Mouse (Mus musculus): ENCODE measurements around the gene Ncam1. TPM values are rescaled to one million over a fixed set of nuclear protein-coding genes. Genes with fewer than 3 reads are reported as not detected.

Ncam1 gene
- total and polyA plus RNA-seq, 3 experiments = 0.05 to 2.1 TPM; not detected in 1

GRCm38 (mm10) chr9:49570033-49570660 is 228.6 kb downstream of the Ncam1 start:
- no peak for DNase-seq (ENCODE audit: low spot score)

GRCm38 (mm10) chr9:49565846-49566245 is 232.9 kb downstream of the Ncam1 start:
- Histone ChIP-seq H3K4me1 (ENCODE audit: insufficient read depth, low read depth, low read length) (no peaks in the 10 kb centered on the region), H3K9me3 (replicated peaks) (peaks cover 38% of the 10 kb centered on the region), H3K36me3 (replicated peaks) (no peaks in the 10 kb centered on the region), H3K27me3 (ENCODE audit: insufficient read depth, low read length) (no peaks in the 10 kb centered on the region), H3K4me3 (ENCODE audit: low read depth, low read length) (no peak overlapping the region)
- no peak for DNase-seq (ENCODE audit: low spot score)
- no peak for TF ChIP-seq TAL1 (conservative IDR thresholded peaks at IDR 0.05; ENCODE audit: low read depth, low read length)
- no peak for ATAC-seq (ENCODE audit: extremely low read depth, insufficient number of reproducible peaks, low FRiP score, poor library complexity, severe bottlenecking)

More at GRCm38 (mm10) chr9:49570033-49570660, 228.6 kb downstream of the Ncam1 start:
- no peaks in the 10 kb centered on the region for H3K36me3 ChIP-seq (replicated peaks)
- no peaks in the 10 kb centered on the region for H3K4me1 ChIP-seq (ENCODE audit: insufficient read depth, low read depth, low read length)
- no peak for TF ChIP-seq GATA1 (IDR thresholded peaks at IDR 0.05; ENCODE audit: borderline replicate concordance, low read length)
- no peak for TF ChIP-seq CTCF (IDR thresholded peaks at IDR 0.05; ENCODE audit: low read depth, low read length)
- no peak for TF ChIP-seq GATA2 (IDR thresholded peaks at IDR 0.05; ENCODE audit: borderline replicate concordance, low read depth, low read length)
- no peak for TF ChIP-seq TAL1 (conservative IDR thresholded peaks at IDR 0.05; ENCODE audit: low read depth, low read length)
- TF ChIP-seq POLR2AphosphoS5 (IDR thresholded peaks at IDR 0.05; ENCODE audit: insufficient replicate concordance, low read depth, low read length) = no peak
- peaks cover 25% of the 10 kb centered on the region for H3K9me3 ChIP-seq (replicated peaks)
- ATAC-seq (ENCODE audit: extremely low read depth, insufficient number of reproducible peaks, low FRiP score, poor library complexity, severe bottlenecking) = no peak
- no peak overlapping the region for H3K4me3 ChIP-seq (ENCODE audit: low read depth, low read length)
- H3K27me3 ChIP-seq (ENCODE audit: insufficient read depth, low read length) = no peaks in the 10 kb centered on the region

- Histone ChIP-seq H3K36me3 (replicated peaks) (no peaks in the 10 kb centered on the region), H3K9me3 (replicated peaks) (peaks cover 9% of the 10 kb centered on the region), H3K27me3 (ENCODE audit: insufficient read depth, low read length) (no peaks in the 10 kb centered on the region), H3K4me3 (ENCODE audit: low read depth, low read length) (no peak overlapping the region), H3K4me1 (ENCODE audit: insufficient read depth, low read depth, low read length) (no peaks in the 10 kb centered on the region)
- DNase-seq (ENCODE audit: low spot score) (no peak), ATAC-seq (ENCODE audit: extremely low read depth, insufficient number of reproducible peaks, low FRiP score, poor library complexity, severe bottlenecking) (no peak)
- TF ChIP-seq GATA2 (IDR thresholded peaks at IDR 0.05; ENCODE audit: borderline replicate concordance, low read depth, low read length) = no peak
- TF ChIP-seq CTCF (IDR thresholded peaks at IDR 0.05; ENCODE audit: low read depth, low read length) = no peak
- TF ChIP-seq GATA1 (IDR thresholded peaks at IDR 0.05; ENCODE audit: borderline replicate concordance, low read length) = no peak
- no peak for TF ChIP-seq POLR2AphosphoS5 (IDR thresholded peaks at IDR 0.05; ENCODE audit: insufficient replicate concordance, low read depth, low read length)
- TF ChIP-seq TAL1 (conservative IDR thresholded peaks at IDR 0.05; ENCODE audit: low read depth, low read length) = no peak
Measured at GRCm38 (mm10) chr9:49558941-49559340, 239.8 kb downstream of the Ncam1 start.

- no peak overlapping the region for H3K4me3 ChIP-seq (ENCODE audit: low read depth, low read length)
- no peaks in the 10 kb centered on the region for H3K4me1 ChIP-seq (ENCODE audit: insufficient read depth, low read depth, low read length)
- H3K9me3 ChIP-seq (replicated peaks) = peaks cover 4% of the 10 kb centered on the region
- H3K27me3 ChIP-seq (ENCODE audit: insufficient read depth, low read length) = no peaks in the 10 kb centered on the region
- no peak for TF ChIP-seq POLR2AphosphoS5 (IDR thresholded peaks at IDR 0.05; ENCODE audit: insufficient replicate concordance, low read depth, low read length)
- no peak for TF ChIP-seq CTCF (IDR thresholded peaks at IDR 0.05; ENCODE audit: low read depth, low read length)
- no peak for TF ChIP-seq TAL1 (conservative IDR thresholded peaks at IDR 0.05; ENCODE audit: low read depth, low read length)
- TF ChIP-seq GATA1 (IDR thresholded peaks at IDR 0.05; ENCODE audit: borderline replicate concordance, low read length) = no peak
- TF ChIP-seq GATA2 (IDR thresholded peaks at IDR 0.05; ENCODE audit: borderline replicate concordance, low read depth, low read length) = no peak
- ATAC-seq (ENCODE audit: extremely low read depth, insufficient number of reproducible peaks, low FRiP score, poor library complexity, severe bottlenecking) (no peak), DNase-seq (ENCODE audit: low spot score) (no peak)
- H3K36me3 ChIP-seq (replicated peaks) = no peaks in the 10 kb centered on the region
Measured at GRCm38 (mm10) chr9:49551353-49551752, 247.4 kb downstream of the Ncam1 start.

- Histone ChIP-seq H3K27me3 (ENCODE audit: insufficient read depth, low read length) (no peaks in the 10 kb centered on the region), H3K36me3 (replicated peaks) (no peaks in the 10 kb centered on the region), H3K4me3 (ENCODE audit: low read depth, low read length) (no peak overlapping the region), H3K9me3 (replicated peaks) (peaks cover 25% of the 10 kb centered on the region), H3K4me1 (ENCODE audit: insufficient read depth, low read depth, low read length) (no peaks in the 10 kb centered on the region)
- ATAC-seq (ENCODE audit: extremely low read depth, insufficient number of reproducible peaks, low FRiP score, poor library complexity, severe bottlenecking) = no peak
- TF ChIP-seq POLR2AphosphoS5 (IDR thresholded peaks at IDR 0.05; ENCODE audit: insufficient replicate concordance, low read depth, low read length) (no peak), TAL1 (conservative IDR thresholded peaks at IDR 0.05; ENCODE audit: low read depth, low read length) (no peak), CTCF (IDR thresholded peaks at IDR 0.05; ENCODE audit: low read depth, low read length) (no peak), GATA1 (IDR thresholded peaks at IDR 0.05; ENCODE audit: borderline replicate concordance, low read length) (no peak), GATA2 (IDR thresholded peaks at IDR 0.05; ENCODE audit: borderline replicate concordance, low read depth, low read length) (no peak)
- DNase-seq (ENCODE audit: low spot score) = no peak
Measured at GRCm38 (mm10) chr9:49542593-49542992, 256.1 kb downstream of the Ncam1 start.

- no peak for ATAC-seq (ENCODE audit: extremely low read depth, insufficient number of reproducible peaks, low FRiP score, poor library complexity, severe bottlenecking)
- H3K27me3 ChIP-seq (ENCODE audit: insufficient read depth, low read length) = no peaks in the 10 kb centered on the region
- no peaks in the 10 kb centered on the region for H3K36me3 ChIP-seq (replicated peaks)
- DNase-seq (ENCODE audit: low spot score) = no peak
- TF ChIP-seq GATA2 (IDR thresholded peaks at IDR 0.05; ENCODE audit: borderline replicate concordance, low read depth, low read length) (no peak), CTCF (IDR thresholded peaks at IDR 0.05; ENCODE audit: low read depth, low read length) (no peak), POLR2AphosphoS5 (IDR thresholded peaks at IDR 0.05; ENCODE audit: insufficient replicate concordance, low read depth, low read length) (no peak), TAL1 (conservative IDR thresholded peaks at IDR 0.05; ENCODE audit: low read depth, low read length) (no peak), GATA1 (IDR thresholded peaks at IDR 0.05; ENCODE audit: borderline replicate concordance, low read length) (no peak)
- H3K4me1 ChIP-seq (ENCODE audit: insufficient read depth, low read depth, low read length) = no peaks in the 10 kb centered on the region
- H3K4me3 ChIP-seq (ENCODE audit: low read depth, low read length) = no peak overlapping the region
- peaks cover 18% of the 10 kb centered on the region for H3K9me3 ChIP-seq (replicated peaks)
Measured at GRCm38 (mm10) chr9:49537814-49538213, 260.9 kb downstream of the Ncam1 start.
